Mouse (Mus musculus) CH12.LX (cell line): Measurements from ENCODE around the gene Cd69.

Experiments
- CTCF ChIP-seq, 2 experiments: IDR thresholded peaks in 1 of 2; conservative IDR thresholded peaks in 1 of 2; 2 replicates each; pipeline ENCODE4 v1.5.1; 2011 to 2012; ENCODE audit warnings: low read depth in 2 of 2, low read length in 2 of 2, improper control_type of control experiment in 1 of 2, inconsistent platforms in 1 of 2, mild to moderate bottlenecking in 1 of 2, moderate library complexity in 1 of 2
- POLR2A ChIP-seq: IDR thresholded peaks from 2 replicates; pipeline ENCODE4 v1.6.1; 2011; ENCODE audit warnings: low read depth, mild to moderate bottlenecking, improper control_type of control experiment, low read length

DNA sequence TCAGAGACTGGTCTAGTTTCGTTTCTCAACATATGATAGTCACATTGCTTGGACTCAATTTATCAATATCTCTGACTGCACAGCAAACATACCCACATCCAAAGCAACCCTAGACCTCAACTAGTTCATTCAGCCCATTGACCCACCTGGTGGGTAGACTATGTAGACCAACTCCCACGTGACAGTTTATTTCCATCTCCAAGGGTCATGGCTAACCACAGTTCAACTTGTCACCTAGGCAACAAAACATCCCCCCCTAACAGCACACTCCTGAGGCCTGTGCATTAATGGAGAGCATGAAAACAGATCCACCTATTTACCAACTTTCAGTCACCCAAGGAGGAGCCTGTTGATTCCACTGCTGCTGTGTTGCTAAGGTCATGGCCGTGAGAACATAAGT lies 1.6 kb downstream of the Cd69 start:
- TF ChIP-seq POLR2A, result peak; percentile 47
- TF ChIP-seq CTCF (conservative IDR thresholded peaks at IDR 0.05 in 1 of 2, IDR thresholded peaks at IDR 0.05 in 1 of 2; ENCODE audit: low read depth in 2 of 2, low read length in 2 of 2), result no peak
